Mouse (Mus musculus): ENCODE measurements at regions not wholly inside any gene's neighbourhood (a gene's known extent, or its start where the extent isn't known, plus 50 kb on each side); places are given as distances from the start of the nearest gene placed in this dataset.
"Not testable (repeated sequence)": the region's sequence is repeated elsewhere in the genome, so short reads cannot be mapped to it uniquely, and the experiment has no call there.

DNA sequence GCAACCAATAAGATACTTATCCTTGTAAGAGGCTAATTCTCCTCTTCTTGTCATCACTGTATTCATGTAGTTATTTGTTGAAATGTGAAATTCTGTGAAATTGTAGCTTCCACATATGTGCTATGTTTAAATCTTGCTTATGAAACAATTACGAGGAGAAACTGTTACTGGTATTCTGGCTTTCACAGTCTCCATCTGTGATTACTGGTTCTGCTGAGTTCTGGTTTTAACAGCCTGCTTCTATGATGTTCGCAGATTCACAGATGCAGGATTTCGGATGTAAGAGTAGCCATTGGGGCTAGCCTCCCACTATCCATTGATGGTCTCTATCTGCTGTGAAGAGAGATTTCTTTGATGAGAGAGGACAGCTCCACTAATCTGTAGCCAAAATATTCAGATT lies 1067.2 kb upstream of the Aga start:
- DNase-seq (ENCODE audit: low spot score), result peak; percentile 1

DNA sequence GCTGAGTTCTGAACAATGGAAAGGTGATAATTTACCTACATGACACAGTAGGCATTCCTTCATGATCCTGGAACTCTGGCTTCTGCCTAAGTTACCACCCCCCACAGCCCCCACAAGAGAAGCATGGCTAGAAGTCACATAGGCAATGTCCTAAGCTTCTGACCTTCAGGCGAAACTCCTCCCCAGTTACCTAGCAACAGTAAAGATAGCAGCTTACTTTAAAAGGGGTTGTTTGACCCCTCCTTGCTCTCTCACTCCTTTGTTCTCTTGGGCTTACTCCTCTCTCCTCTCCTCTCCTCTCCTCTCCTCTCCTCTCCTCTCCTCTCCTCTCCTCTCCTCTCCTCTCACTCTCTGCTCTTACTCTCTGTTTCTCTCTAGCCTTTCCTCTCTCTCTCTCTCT lies 1059.8 kb upstream of the Aga start:
- not testable (repeated sequence) for DNase-seq (ENCODE audit: low spot score)

DNA sequence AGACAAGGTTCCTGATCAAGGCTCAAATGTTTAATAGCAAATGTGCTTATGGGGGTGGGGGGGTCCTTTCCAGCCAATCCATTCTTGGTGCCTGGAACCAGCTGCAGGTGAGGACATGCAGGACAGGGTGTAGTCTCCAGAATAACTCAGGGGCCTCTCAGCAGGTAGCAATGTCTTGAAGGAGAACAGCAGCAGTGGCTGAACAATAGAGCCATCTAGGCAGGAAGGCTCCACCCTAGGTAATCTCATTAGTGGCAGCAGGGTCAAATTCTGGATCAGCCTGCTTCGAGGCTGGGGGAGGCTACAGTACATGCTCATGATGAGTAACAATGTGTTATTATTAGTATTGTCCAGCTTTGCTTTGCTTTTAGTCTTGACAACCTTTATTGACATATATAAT lies 1055.9 kb upstream of the Aga start:
- DNase-seq (ENCODE audit: low spot score), result no peak

DNA sequence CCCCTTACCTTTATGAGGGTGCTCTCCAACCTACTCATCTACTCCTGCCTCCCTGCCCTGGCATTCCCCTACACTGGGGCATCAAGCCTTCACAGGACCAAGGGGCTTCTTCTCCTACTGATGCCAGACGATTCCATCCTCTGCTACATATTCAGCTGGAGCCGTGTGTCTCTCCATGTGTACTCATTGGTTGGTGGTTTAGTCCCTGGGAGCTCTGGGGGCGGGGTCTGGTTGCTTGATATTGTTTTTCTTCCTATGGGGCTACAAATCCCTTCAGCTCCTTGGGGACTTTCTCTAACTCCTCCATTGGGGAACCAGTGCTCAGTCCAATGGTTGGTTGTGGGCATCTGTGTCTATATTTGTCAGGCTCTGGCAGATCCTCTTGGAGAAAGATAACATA lies 1055.3 kb upstream of the Aga start:
- no peak for DNase-seq (ENCODE audit: low spot score)

DNA sequence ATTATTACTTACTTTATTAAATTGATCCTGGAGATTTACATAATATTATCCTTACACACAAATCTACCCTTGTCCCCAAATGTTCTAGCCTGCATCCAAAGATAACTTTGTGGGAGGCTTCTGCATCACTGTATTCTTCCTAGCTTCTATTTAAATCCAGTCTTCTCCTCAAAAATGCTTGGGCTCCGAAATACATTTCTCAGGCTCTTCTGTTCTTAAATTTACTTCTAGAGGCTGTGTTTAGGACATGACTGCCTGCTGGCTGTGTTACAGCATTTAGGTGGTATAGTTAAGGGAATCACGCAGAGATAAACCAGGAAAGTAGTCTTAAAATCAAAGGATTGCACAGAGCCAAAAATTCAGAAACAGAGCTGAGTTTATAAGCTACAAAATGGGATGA lies 1009.1 kb upstream of the Aga start:
- DNase-seq (ENCODE audit: low spot score), result no peak

DNA sequence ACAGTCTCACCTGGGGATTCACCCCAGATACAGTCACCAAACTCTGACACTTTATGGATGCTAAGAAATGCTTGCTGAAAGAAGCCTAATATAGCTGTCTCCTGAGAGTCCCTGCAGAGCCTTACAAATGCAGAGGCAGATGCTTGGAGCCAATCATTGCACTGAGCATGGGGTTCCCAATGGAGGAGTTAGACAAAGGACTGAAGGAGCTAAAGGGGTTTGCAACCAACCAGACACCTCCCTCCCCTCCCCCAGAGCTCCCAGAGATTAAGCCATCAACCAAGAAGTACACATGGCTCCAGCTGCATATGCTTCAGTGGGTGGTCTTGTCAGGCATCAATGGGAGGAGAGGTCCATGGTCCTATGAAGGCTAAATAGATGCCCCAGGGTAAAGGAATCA lies 999.7 kb upstream of the Aga start:
- DNase-seq (ENCODE audit: low spot score), result no peak

DNA sequence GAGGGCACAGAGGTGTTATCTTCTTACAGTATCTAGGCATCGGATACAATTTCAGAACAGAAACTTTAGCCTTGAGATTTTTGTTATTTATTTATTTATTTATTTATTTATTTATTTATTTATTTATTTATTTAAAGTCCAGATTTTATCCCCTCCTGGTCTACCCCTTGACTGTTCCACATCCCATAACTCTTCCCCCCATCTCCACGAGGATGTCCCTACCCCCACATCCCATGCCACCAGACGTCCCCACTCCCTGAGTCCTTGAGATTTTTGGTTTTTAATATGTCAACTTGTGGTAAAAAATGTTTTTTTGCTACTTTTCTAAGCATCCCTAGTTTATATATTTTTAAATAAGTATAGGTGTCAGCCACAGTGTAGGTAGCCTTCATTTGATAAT lies 968.2 kb upstream of the Aga start:
- DNase-seq (ENCODE audit: low spot score), result no peak

DNA sequence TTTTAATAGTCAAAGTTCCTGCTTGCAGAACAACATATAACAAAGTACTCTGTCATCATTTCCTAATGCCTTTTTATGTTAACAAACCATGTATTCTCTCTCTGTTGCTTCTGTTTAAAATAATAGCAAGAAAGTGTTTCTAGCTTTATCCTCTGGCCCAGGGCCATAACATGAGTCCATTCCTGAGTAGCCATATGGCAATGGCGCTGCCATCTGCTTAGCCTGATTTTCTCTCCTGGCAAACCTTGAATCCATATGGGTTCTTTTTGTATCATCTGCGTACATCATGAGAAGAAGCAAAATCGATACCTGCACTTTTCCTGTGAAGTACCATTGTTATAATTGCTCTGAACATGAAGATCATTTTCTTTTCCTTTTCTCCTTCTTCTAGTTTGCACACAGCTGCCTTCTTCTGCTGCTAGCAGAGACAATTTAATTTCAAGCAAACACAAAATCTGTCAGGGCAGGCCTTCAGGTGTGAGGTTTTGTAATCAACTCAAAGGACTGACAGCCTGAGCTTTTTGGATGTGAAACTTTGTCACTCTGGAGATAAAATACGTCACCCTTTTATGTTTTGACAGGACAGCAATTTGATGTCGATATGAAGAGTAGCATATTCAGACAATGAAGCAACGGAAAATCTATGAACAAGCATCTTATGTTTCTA lies 940.2 kb upstream of the Aga start:
- peak; percentile 77 for DNase-seq (ENCODE audit: low spot score)

All from layer of hippocampus, adult 9-10 months (tissue).